Mouse (Mus musculus) adipose tissue, adult 10 weeks (tissue): ENCODE results near the gene Rpl10a. TPM values are rescaled to one million over a fixed set of nuclear protein-coding genes. Genes with fewer than 3 reads are reported as not detected.

Experiments
- polyA plus RNA-seq: library from polyadenylated mRNA; stranded (reverse); fragments of 350-450 nt; fragmentation: Illumina TruSeq; extraction: RNeasy Lipid Tissue Mini Kit (QIAGEN cat#74804); gene quantifications from one replicate; pipeline ENCODE4 v1.2.3, GENCODE M21; 2014; ENCODE audit warnings: low read depth, low replicate concordance

The Rpl10a gene
- 938 TPM for polyA plus RNA-seq

DNA sequence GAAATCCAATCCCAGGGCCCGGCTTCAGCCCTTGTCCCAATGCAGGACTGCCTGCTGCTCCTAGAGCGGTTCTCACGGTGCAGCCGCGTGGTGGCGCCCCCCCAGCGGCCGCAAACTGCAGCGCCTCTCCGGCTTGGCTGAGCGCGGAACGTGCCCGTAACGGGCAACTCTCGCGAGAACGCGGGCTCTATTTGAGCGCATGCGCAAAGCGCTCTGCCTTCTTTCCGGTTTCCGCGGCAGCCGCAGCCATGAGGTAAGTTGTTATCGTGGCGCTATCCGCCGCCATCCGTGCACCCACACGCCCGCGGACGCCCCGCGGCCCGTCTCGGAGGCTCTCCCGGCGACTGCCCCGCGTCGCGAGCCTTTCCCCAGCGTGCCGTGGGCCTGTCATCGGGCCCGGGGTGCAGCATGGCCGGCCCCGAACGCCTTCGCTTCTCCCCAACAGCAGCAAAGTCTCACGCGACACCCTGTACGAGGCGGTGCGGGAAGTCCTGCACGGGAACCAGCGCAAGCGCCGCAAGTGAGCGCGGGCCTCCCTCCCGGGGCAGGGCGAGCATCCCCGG is at the start of gene Rpl10a:
Gene Rpl10a, plus strand, starts transcription at position 106 of the 563 bp plus-strand sequence.

GRCm38 (mm10) chr17:28313212-28313879 is 14.9 kb upstream of the Rpl10a start, which contains the start of gene Fance:
Fance (plus strand) TSS chr17:28313519.

DNA sequence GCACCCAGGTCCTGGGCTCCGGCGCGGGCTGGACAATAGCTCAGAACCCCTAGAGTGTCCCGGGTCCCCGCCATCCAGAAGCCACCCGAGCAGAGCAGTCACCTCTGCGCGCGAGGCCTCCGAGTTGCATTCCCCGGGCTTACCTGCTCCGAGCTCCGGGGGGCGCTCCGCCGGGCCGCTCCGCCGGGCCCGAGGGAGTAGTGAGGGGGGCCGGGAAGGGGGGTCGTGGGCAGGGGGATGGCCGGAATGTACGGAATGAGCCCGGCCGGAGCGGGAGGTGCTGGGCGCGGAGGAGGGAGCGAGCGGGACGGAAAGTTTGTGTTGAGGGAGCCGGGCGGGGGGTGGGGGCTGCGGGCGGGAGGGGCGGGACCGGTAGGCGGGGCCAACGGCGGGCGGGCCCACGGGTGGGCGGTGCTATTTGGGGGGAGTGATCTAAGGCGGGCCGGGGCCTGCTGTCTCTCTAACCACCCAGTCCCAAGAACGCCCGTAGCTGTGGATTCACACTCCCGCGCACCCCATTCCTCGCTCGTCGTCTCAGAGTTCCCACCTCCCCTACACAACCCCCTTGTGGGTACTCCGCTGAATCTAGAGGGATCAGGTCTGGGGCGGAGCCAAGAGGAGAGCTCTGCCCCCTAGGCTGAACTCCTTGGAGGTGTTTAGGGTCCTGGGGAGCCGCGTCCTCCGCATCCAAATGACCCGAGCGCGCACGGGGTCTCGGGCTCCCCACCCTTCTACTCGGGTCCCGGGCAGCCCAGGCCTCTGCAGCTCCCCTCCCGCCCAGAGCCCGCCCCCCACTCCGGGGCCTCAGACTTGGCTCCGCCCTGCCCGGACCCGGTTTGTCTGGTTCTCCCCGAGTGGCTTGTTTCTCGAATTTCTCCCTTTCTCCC is 22.4 kb downstream of the Rpl10a start, which contains the start of gene Tead3:
Gene Tead3, minus strand, starts transcription at position 352 of the 887 bp plus-strand sequence.

DNA sequence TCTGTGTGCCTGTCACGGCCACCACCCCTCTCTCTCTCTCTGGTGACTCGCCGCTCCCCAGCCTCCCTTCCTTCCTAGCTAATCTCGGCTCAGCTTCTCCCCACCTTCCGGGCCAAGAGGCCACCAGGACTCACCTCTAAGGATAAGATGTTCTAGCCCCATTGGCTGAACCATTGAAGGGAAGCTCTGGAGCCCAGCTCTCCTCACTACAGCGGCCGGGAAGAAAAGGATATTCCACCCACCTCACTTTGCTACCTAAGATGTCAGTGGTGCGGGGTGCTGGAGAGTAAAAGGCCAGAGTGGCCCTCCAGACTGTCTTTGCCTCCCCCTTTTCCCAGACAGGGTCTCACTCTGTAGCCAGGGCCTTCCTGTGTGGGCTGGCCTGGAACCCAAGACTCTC is 36.9 kb downstream of the Rpl10a start, which contains the start of gene Tulp1:
Gene Tulp1, minus strand, starts transcription at position 101 of the 400 bp plus-strand sequence.

Other genes starting within 250 kb of the Rpl10a start
- gene Tcp11, start 247.8 kb upstream of the Rpl10a start, polyA plus RNA-seq, result 61.6 TPM
- 2.4 TPM for gene Scube3, start 186.3 kb upstream of the Rpl10a start, polyA plus RNA-seq
- 56.6 TPM for gene Zfp523, start 151.3 kb upstream of the Rpl10a start, polyA plus RNA-seq
- 10.4 TPM for gene Def6, start 120.7 kb upstream of the Rpl10a start, polyA plus RNA-seq
- 33.6 TPM for gene Ppard, start 95.8 kb upstream of the Rpl10a start, polyA plus RNA-seq
- 22.9 TPM for gene Fance, start 15.0 kb upstream of the Rpl10a start, polyA plus RNA-seq
- 20.9 TPM for gene Tead3, start 22.3 kb downstream of the Rpl10a start, polyA plus RNA-seq
- 0.57 TPM for gene Tulp1, start 36.8 kb downstream of the Rpl10a start, polyA plus RNA-seq
- 208 TPM for gene Fkbp5, start 189.1 kb downstream of the Rpl10a start, polyA plus RNA-seq
- gene Armc12, start 202.3 kb downstream of the Rpl10a start, polyA plus RNA-seq, result 4.0 TPM
- 1,129 TPM for gene Clpsl2, start 220.9 kb downstream of the Rpl10a start, polyA plus RNA-seq
- 0.83 TPM for gene Clps, start 232.3 kb downstream of the Rpl10a start, polyA plus RNA-seq
- not detected for gene Lhfpl5, start 247.2 kb downstream of the Rpl10a start, polyA plus RNA-seq